Mouse (Mus musculus): ENCODE measurements around the gene Nrl.

Nrl gene

GRCm38 (mm10) chr14:55479629-55480028, 45.2 kb downstream of the Nrl start:
- DNase-seq, result no peak

GRCm38 (mm10) chr14:55478651-55479599, 45.9 kb downstream of the Nrl start, which contains the start of gene Dhrs4:
Gene Dhrs4 (plus strand): TSS chr14:55478758.
- peak; percentile 82 to 86 for DNase-seq

GRCm38 (mm10) chr14:55477829-55478228, 47.0 kb downstream of the Nrl start:
- DNase-seq, result no peak

GRCm38 (mm10) chr14:55477421-55477820, 47.4 kb downstream of the Nrl start:
- no peak for DNase-seq

GRCm38 (mm10) chr14:55475654-55476053, 49.1 kb downstream of the Nrl start:
- DNase-seq, result no peak

GRCm38 (mm10) chr14:55470806-55471205, 54.0 kb downstream of the Nrl start:
- DNase-seq, result peak in 1 of 2 experiments; percentile 37

GRCm38 (mm10) chr14:55469821-55470220, 55.0 kb downstream of the Nrl start:
- no peak for DNase-seq

- DNase-seq, result no peak
Measured at GRCm38 (mm10) chr14:55469041-55469440, 55.7 kb downstream of the Nrl start.

Data from lung, adult 18-20 months (tissue).